8 mouse cellular contexts compared by ENCODE assay signal in the genomic region with DNA sequence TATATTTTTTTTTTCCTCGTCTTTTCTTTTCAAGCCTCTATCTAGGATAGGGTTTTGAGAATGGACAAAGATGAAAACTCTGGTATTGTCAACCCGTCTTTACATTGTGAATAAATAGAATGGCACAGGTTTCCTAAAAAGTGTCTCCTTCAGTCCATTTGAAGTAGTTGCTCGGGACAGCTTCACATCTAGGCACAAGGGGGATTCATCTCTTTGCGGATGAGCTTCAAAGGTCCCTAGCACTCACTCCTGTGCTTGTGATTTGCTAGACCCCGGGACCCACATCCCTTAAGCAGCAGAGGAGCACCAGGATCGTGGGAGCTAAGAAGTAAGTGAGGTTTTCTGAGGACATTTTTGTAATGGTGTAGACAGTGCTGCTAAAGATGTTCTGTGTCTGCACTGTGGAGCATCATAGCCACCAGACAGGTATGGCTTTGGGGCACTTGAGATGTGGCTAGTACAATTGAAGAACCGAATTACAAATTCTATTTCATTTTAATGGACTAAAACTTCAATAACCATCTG. TPM values are rescaled to one million over a fixed set of nuclear protein-coding genes. Genes with fewer than 3 reads are reported as not detected.
DNase-seq lines count a peak whose midpoint lies in the region; ATAC-seq and TF ChIP-seq lines count a peak whose summit lies in the region.

No protein-coding gene starts in this region.

- TF ChIP-seq POLR2A in olfactory bulb, adult 2 months (IDR thresholded peaks at IDR 0.05; ENCODE audit: insufficient read depth, low read depth, low read length), result no peak

- H3K27me3 ChIP-seq in embryonic facial prominence, embryonic 10.5 days (replicated peaks; ENCODE audit: low read depth, poor library complexity, severe bottlenecking), result no peaks in the 10 kb centered on the region
- H3K27me3 ChIP-seq in limb, embryonic 10.5 days (ENCODE audit: low read depth, poor library complexity, severe bottlenecking), result no peaks in the 10 kb centered on the region

- H3K4me3 ChIP-seq in embryonic facial prominence, embryonic 10.5 days, result peak overlapping the region; percentile 65
- H3K4me3 ChIP-seq in limb, embryonic 10.5 days, result peak overlapping the region; percentile 56
- peak overlapping the region; percentile 42 for H3K4me3 ChIP-seq in olfactory bulb, adult 2 months (ENCODE audit: insufficient read depth, low read depth, low read length)

- no peak for ATAC-seq in megakaryocyte progenitor cell, adult 5-6 weeks (replicated peaks; ENCODE audit: poor library complexity)

- DNase-seq in embryo, embryonic 10.5 days (ENCODE audit: low spot score), result peak; percentile 24
- DNase-seq in embryo, embryonic 10 days (ENCODE audit: low spot score), result no peak
- peak; percentile 38 for DNase-seq in 3T3-L1 (ENCODE audit: low read depth, low spot score)
- peak; percentile 16 for DNase-seq in embryonic facial prominence, embryonic 10.5 days (ENCODE audit: low spot score)
- DNase-seq in limb, embryonic 10.5 days (ENCODE audit: low spot score), result no peak
- DNase-seq in adrenal gland, adult 8-10 months, result no peak

- H3K9me3 ChIP-seq in embryonic facial prominence, embryonic 10.5 days, result no peaks in the 10 kb centered on the region
- no peaks in the 10 kb centered on the region for H3K9me3 ChIP-seq in limb, embryonic 10.5 days (replicated peaks)

- 19% methylated on average over 7 of the region's 7 CpGs for WGBS in embryonic facial prominence, embryonic 10.5 days
- WGBS in limb, embryonic 10.5 days, result 20% methylated on average over 7 of the region's 7 CpGs
- WGBS in olfactory bulb, adult 2 months, result 8% methylated on average over 7 of the region's 7 CpGs

- peaks cover 10% of the 10 kb centered on the region; the same call in 1 of the 2 replicates for H3K36me3 ChIP-seq in embryonic facial prominence, embryonic 10.5 days (replicated peaks)
- H3K36me3 ChIP-seq in limb, embryonic 10.5 days, result peaks cover 6% of the 10 kb centered on the region; the same call in 1 of the 2 replicates

- H3K27ac ChIP-seq in embryonic facial prominence, embryonic 10.5 days (replicated peaks), result peak overlapping the region; percentile 80
- H3K27ac ChIP-seq in limb, embryonic 10.5 days, result peak overlapping the region; percentile 50; the same call in 1 of the 2 replicates
- no peak overlapping the region for H3K27ac ChIP-seq in olfactory bulb, adult 2 months (ENCODE audit: insufficient read depth, low read depth, low read length)

- no peak for TF ChIP-seq CTCF in olfactory bulb, adult 2 months (IDR thresholded peaks at IDR 0.05; ENCODE audit: insufficient read depth, low read depth, low read length)

- H3K4me1 ChIP-seq in embryonic facial prominence, embryonic 10.5 days, result peaks cover 14% of the 10 kb centered on the region
- peaks cover 13% of the 10 kb centered on the region for H3K4me1 ChIP-seq in limb, embryonic 10.5 days
- H3K4me1 ChIP-seq in olfactory bulb, adult 2 months (ENCODE audit: control insufficient read depth, insufficient read depth, low read length), result peaks cover 2% of the 10 kb centered on the region; the same call in 1 of the 2 replicates

RNA-seq across cellular contexts. Expression of gene Zfp512, which starts 0.7 kb away (rescaled TPM):
- 76.5 and 77.9 TPM in 2 replicates for polyA plus RNA-seq in embryonic facial prominence, embryonic 10.5 days (2016; fragmentation: Nextera tagmentation; extraction: Ambion mirVana)
- 65.6 and 79.8 TPM in 2 replicates for polyA plus RNA-seq in limb, embryonic 10.5 days (2016; fragmentation: Nextera tagmentation; extraction: Ambion mirVana)
- polyA plus RNA-seq in olfactory bulb, adult 2 months (2012; ENCODE audit: insufficient read depth, insufficient read length, low replicate concordance, missing spikeins), result not detected in 2 replicates
- 10 to 100 TPM; 21.4 to 36.3 (median 26.8) TPM for total RNA-seq in adrenal gland, adult 8-10 months (2022)
- total RNA-seq in megakaryocyte progenitor cell, adult 5-6 weeks (2015), result 10.3 and 12.5 TPM in 2 replicates
- total RNA-seq in megakaryocyte progenitor cell, adult 5-6 weeks (2017), result 25.3 and 35.0 TPM in 2 replicates

RNA-seq across cellular contexts. Expression of gene 4930548H24Rik, which starts 32.6 kb away (rescaled TPM):
- polyA plus RNA-seq in embryonic facial prominence, embryonic 10.5 days (2016; fragmentation: Nextera tagmentation; extraction: Ambion mirVana), result 0.11 and 0.16 TPM in 2 replicates
- not detected in 2 replicates for polyA plus RNA-seq in limb, embryonic 10.5 days (2016; fragmentation: Nextera tagmentation; extraction: Ambion mirVana)
- polyA plus RNA-seq in olfactory bulb, adult 2 months (2012; ENCODE audit: insufficient read depth, insufficient read length, low replicate concordance, missing spikeins), result not detected in 2 replicates
- under 1 TPM in 2 of 4 experiments, not detected in 2; 0.22 TPM for total RNA-seq in adrenal gland, adult 8-10 months (2022)
- total RNA-seq in megakaryocyte progenitor cell, adult 5-6 weeks (2015), result 0.05 TPM in 1 of 2 replicates, not detected in the other
- total RNA-seq in megakaryocyte progenitor cell, adult 5-6 weeks (2017), result 0.37 and 0.68 TPM in 2 replicates

RNA-seq across cellular contexts. Expression of gene Gpn1, which starts 41.6 kb away (rescaled TPM):
- polyA plus RNA-seq in embryonic facial prominence, embryonic 10.5 days (2016; fragmentation: Nextera tagmentation; extraction: Ambion mirVana), result 110 and 113 TPM in 2 replicates
- polyA plus RNA-seq in limb, embryonic 10.5 days (2016; fragmentation: Nextera tagmentation; extraction: Ambion mirVana), result 119 and 125 TPM in 2 replicates
- not detected in 2 replicates for polyA plus RNA-seq in olfactory bulb, adult 2 months (2012; ENCODE audit: insufficient read depth, insufficient read length, low replicate concordance, missing spikeins)
- 10 to 100 TPM; 34.2 to 39.4 (median 36.6) TPM for total RNA-seq in adrenal gland, adult 8-10 months (2022)
- total RNA-seq in megakaryocyte progenitor cell, adult 5-6 weeks (2015), result 19.6 and 23.1 TPM in 2 replicates
- total RNA-seq in megakaryocyte progenitor cell, adult 5-6 weeks (2017), result 31.6 and 48.5 TPM in 2 replicates

Comparison
In these comparisons a context has a peak if more than half of its experiments do, and no peak if none do; other contexts are left out.
1. DNase-seq: peak in embryo, embryonic 10.5 days (single experiment), 3T3-L1 (single experiment) and embryonic facial prominence, embryonic 10.5 days (single experiment); none in embryo, embryonic 10 days (single experiment), limb, embryonic 10.5 days (single experiment) and adrenal gland, adult 8-10 months (single experiment).
2. RNA of gene Gpn1, which starts 41.6 kb away (polyA plus RNA-seq): 119 to 125 TPM in limb, embryonic 10.5 days and 110 to 113 TPM in embryonic facial prominence, embryonic 10.5 days; not detected in olfactory bulb, adult 2 months; every median in the first group is over 100 times any median in the second.
3. Peak in every context shown above with its lines, with median percentiles within 50 percentile points of each other: H3K4me3 ChIP-seq.